Mouse (Mus musculus) spleen, adult 2 months (tissue): ENCODE data around the gene Stum.

Experiments used
- CTCF ChIP-seq: fragments of 200-500 bp; IDR thresholded peaks from 2 replicates; pipeline ENCODE4 v1.5.1; 2011; ENCODE audit warnings: mild to moderate bottlenecking, inconsistent platforms; ENCODE audit not compliant: insufficient read depth, insufficient read length, insufficient replicate concordance; ENCODE audit errors: extremely low read depth
- POLR2A ChIP-seq: fragments of 200-500 bp; IDR thresholded peaks from 2 replicates; pipeline ENCODE4 v1.6.1; 2011; ENCODE audit warnings: low read depth, low read length, inconsistent platforms

- TF ChIP-seq POLR2A (no peak), CTCF (no peak)
Observed at GRCm38 (mm10) chr1:180400691-180401455, 82.4 kb downstream of the Stum start.
